Mouse (Mus musculus): ENCODE measurements at regions not wholly inside any gene's neighbourhood (a gene's known extent, or its start where the extent isn't known, plus 50 kb on each side); places are given as distances from the start of the nearest gene placed in this dataset.
"Not testable (repeated sequence)": the region's sequence is repeated elsewhere in the genome, so short reads cannot be mapped to it uniquely, and the experiment has no call there.

GRCm38 (mm10) chr6:4149663-4150062 is 62.9 kb upstream of the Bet1 start:
- H3K27ac ChIP-seq, result no peak overlapping the region
- no peaks in the 10 kb centered on the region for H3K27me3 ChIP-seq (ENCODE audit: control insufficient read depth, insufficient read depth, low read length)
- no peak overlapping the region for H3K4me3 ChIP-seq (replicated peaks; ENCODE audit: low read length)
- 86% methylated on average over 4 of the region's 4 CpGs for WGBS
- H3K9me3 ChIP-seq (ENCODE audit: control insufficient read depth, low read length), result no peaks in the 10 kb centered on the region
- DNase-seq (ENCODE audit: low spot score) (no peak), ATAC-seq (ENCODE audit: low FRiP score) (no peak)
- H3K9ac ChIP-seq, result no peak overlapping the region
- H3K4me1 ChIP-seq (replicated peaks; ENCODE audit: control insufficient read depth, insufficient read depth, low read length), result no peaks in the 10 kb centered on the region
- no peak overlapping the region for H3K4me2 ChIP-seq (replicated peaks)
- H3K36me3 ChIP-seq (replicated peaks; ENCODE audit: control insufficient read depth, insufficient read depth), result no peaks in the 10 kb centered on the region

DNA sequence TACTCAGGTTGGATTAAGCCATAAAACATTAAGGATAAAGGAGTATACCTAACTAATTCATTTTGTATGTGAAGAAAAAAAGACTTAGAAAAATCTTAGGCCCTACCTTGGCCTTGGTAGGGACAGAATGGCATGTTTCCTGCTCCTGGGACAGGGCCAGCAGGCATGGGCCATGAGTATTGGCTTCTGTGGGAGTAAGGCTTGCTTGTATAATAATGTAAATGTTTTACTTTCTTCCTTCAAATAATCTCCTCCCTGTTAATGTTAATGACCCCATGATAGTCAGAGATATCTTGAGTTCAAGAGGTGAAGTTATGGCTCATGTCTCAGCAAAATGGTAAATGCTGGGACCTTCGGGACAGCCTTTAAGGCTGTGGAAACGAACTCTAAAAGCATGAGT is 71.5 kb upstream of the Bet1 start:
- WGBS, result 89% methylated on average over 2 of the region's 2 CpGs
- no peak for DNase-seq (ENCODE audit: low spot score)
- H3K9ac ChIP-seq, result no peak overlapping the region
- no peak overlapping the region for H3K27ac ChIP-seq
- H3K4me1 ChIP-seq (replicated peaks; ENCODE audit: control insufficient read depth, insufficient read depth, low read length), result no peaks in the 10 kb centered on the region
- no peak for ATAC-seq (ENCODE audit: low FRiP score)
- no peaks in the 10 kb centered on the region for H3K27me3 ChIP-seq (ENCODE audit: control insufficient read depth, insufficient read depth, low read length)
- H3K4me2 ChIP-seq (replicated peaks), result no peak overlapping the region
- H3K9me3 ChIP-seq (ENCODE audit: control insufficient read depth, low read length), result no peaks in the 10 kb centered on the region
- H3K4me3 ChIP-seq (replicated peaks; ENCODE audit: low read length), result no peak overlapping the region
- no peaks in the 10 kb centered on the region for H3K36me3 ChIP-seq (replicated peaks; ENCODE audit: control insufficient read depth, insufficient read depth)

DNA sequence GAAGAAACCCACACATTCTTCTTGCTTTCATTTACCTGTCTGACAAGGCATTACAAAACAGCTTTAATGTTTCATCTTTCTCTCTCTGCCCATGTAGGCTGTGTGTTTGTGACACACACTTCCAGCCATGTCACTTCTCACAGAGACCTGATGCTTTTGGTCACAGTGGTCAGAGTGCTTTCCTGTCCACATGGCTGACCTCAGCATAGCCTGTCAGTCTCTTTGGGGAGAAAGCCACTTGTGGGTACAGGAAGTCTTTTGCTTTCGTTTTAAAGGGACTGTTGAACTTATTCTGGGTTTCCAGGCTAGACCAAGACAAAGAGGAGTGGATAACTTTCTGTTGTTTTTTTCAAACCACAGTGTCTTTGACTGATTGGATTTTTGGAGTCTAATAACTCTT is 77.0 kb upstream of the Bet1 start:
- Histone ChIP-seq H3K9ac (no peak overlapping the region), H3K4me2 (replicated peaks) (no peak overlapping the region), H3K27ac (no peak overlapping the region), H3K9me3 (ENCODE audit: control insufficient read depth, low read length) (peaks cover 4% of the 10 kb centered on the region; the same call in 1 of the 2 replicates), H3K4me3 (replicated peaks; ENCODE audit: low read length) (no peak overlapping the region), H3K36me3 (replicated peaks; ENCODE audit: control insufficient read depth, insufficient read depth) (no peaks in the 10 kb centered on the region), H3K27me3 (ENCODE audit: control insufficient read depth, insufficient read depth, low read length) (no peaks in the 10 kb centered on the region), H3K4me1 (replicated peaks; ENCODE audit: control insufficient read depth, insufficient read depth, low read length) (no peaks in the 10 kb centered on the region)
- 82% methylated on average over 1 of the region's 1 CpGs for WGBS
- no peak for ATAC-seq (ENCODE audit: low FRiP score)
- DNase-seq (ENCODE audit: low spot score), result no peak

GRCm38 (mm10) chr6:4167112-4167511 is 80.3 kb upstream of the Bet1 start:
- ATAC-seq (ENCODE audit: low FRiP score), result no peak
- Histone ChIP-seq H3K9me3 (ENCODE audit: control insufficient read depth, low read length) (peaks cover 4% of the 10 kb centered on the region; the same call in 1 of the 2 replicates), H3K4me3 (replicated peaks; ENCODE audit: low read length) (no peak overlapping the region), H3K4me2 (replicated peaks) (no peak overlapping the region), H3K27me3 (ENCODE audit: control insufficient read depth, insufficient read depth, low read length) (no peaks in the 10 kb centered on the region), H3K27ac (no peak overlapping the region), H3K36me3 (replicated peaks; ENCODE audit: control insufficient read depth, insufficient read depth) (no peaks in the 10 kb centered on the region), H3K4me1 (replicated peaks; ENCODE audit: control insufficient read depth, insufficient read depth, low read length) (no peaks in the 10 kb centered on the region), H3K9ac (no peak overlapping the region)
- DNase-seq (ENCODE audit: low spot score), result no peak
- 47% methylated on average over 4 of the region's 4 CpGs for WGBS

DNA sequence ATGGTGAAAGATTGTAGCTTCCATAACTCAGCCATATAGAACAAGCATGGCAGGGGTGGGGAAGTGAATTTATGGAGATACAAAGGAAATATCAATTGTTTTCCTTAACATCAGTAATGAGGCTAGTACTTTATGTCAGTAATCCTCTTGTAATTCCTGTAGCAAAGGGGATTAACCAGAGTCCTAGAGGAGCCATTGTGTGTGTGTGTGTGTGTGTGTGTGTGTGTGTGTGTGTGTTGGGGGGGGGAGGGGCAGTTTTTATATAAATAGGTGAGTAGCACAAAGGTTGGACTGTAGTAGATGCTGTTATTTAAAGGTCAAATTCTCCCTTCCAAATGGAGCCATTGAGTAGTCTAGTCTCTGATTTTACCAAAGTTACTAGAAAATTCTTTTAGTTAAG is 81.0 kb upstream of the Bet1 start:
- Histone ChIP-seq H3K27ac (no peak overlapping the region), H3K9ac (no peak overlapping the region), H3K27me3 (ENCODE audit: control insufficient read depth, insufficient read depth, low read length) (no peaks in the 10 kb centered on the region), H3K4me1 (replicated peaks; ENCODE audit: control insufficient read depth, insufficient read depth, low read length) (no peaks in the 10 kb centered on the region), H3K9me3 (ENCODE audit: control insufficient read depth, low read length) (peaks cover 4% of the 10 kb centered on the region; the same call in 1 of the 2 replicates), H3K4me2 (replicated peaks) (no peak overlapping the region), H3K4me3 (replicated peaks; ENCODE audit: low read length) (no peak overlapping the region), H3K36me3 (replicated peaks; ENCODE audit: control insufficient read depth, insufficient read depth) (no peaks in the 10 kb centered on the region)
- ATAC-seq (ENCODE audit: low FRiP score) (no peak), DNase-seq (ENCODE audit: low spot score) (no peak)

GRCm38 (mm10) chr6:4171561-4171960 is 84.8 kb upstream of the Bet1 start:
- no peak for ATAC-seq (ENCODE audit: low FRiP score)
- Histone ChIP-seq H3K4me1 (replicated peaks; ENCODE audit: control insufficient read depth, insufficient read depth, low read length) (no peaks in the 10 kb centered on the region), H3K9ac (no peak overlapping the region), H3K4me3 (replicated peaks; ENCODE audit: low read length) (no peak overlapping the region), H3K9me3 (ENCODE audit: control insufficient read depth, low read length) (peaks cover 4% of the 10 kb centered on the region; the same call in 1 of the 2 replicates), H3K27me3 (ENCODE audit: control insufficient read depth, insufficient read depth, low read length) (no peaks in the 10 kb centered on the region), H3K4me2 (replicated peaks) (no peak overlapping the region), H3K27ac (no peak overlapping the region), H3K36me3 (replicated peaks; ENCODE audit: control insufficient read depth, insufficient read depth) (no peaks in the 10 kb centered on the region)
- 57% methylated on average over 4 of the region's 4 CpGs for WGBS
- no peak for DNase-seq (ENCODE audit: low spot score)

DNA sequence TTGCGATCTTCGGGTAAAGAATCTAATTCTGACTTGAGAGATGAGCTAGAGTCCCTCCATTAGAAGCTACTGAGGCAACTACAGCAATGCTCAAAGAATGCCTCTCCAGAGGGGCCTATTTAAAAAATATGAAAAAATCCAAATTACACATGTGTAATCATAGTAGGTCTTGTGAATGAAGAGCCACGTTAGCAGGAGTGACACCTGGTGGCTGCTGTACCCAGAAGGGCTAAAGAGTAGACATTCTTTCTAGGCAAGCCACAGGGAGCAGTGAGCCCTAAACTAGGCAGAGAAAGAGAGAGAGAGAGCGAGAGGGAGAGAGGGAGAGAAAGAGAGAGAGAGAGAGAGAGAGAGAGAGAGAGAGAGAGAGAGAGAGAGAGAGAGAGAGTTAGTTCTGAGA is 100.9 kb upstream of the Bet1 start:
- Histone ChIP-seq H3K27ac (no peak overlapping the region), H3K9me3 (ENCODE audit: control insufficient read depth, low read length) (no peaks in the 10 kb centered on the region), H3K4me2 (replicated peaks) (no peak overlapping the region), H3K36me3 (replicated peaks; ENCODE audit: control insufficient read depth, insufficient read depth) (no peaks in the 10 kb centered on the region), H3K27me3 (ENCODE audit: control insufficient read depth, insufficient read depth, low read length) (no peaks in the 10 kb centered on the region), H3K4me3 (replicated peaks; ENCODE audit: low read length) (no peak overlapping the region), H3K9ac (no peak overlapping the region), H3K4me1 (replicated peaks; ENCODE audit: control insufficient read depth, insufficient read depth, low read length) (no peaks in the 10 kb centered on the region)
- DNase-seq (ENCODE audit: low spot score), result peak; percentile 22
- WGBS, result 75% methylated on average over 4 of the region's 4 CpGs
- ATAC-seq (ENCODE audit: low FRiP score), result no peak

GRCm38 (mm10) chr6:4190976-4191375 is 104.2 kb upstream of the Bet1 start:
- H3K9me3 ChIP-seq (ENCODE audit: control insufficient read depth, low read length); H3K4me3 ChIP-seq (replicated peaks; ENCODE audit: low read length); H3K9ac ChIP-seq; ATAC-seq (ENCODE audit: low FRiP score); H3K27ac ChIP-seq; H3K4me2 ChIP-seq (replicated peaks); H3K27me3 ChIP-seq (ENCODE audit: control insufficient read depth, insufficient read depth, low read length); DNase-seq (ENCODE audit: low spot score); H3K4me1 ChIP-seq (replicated peaks; ENCODE audit: control insufficient read depth, insufficient read depth, low read length); H3K36me3 ChIP-seq (replicated peaks; ENCODE audit: control insufficient read depth, insufficient read depth): not testable (repeated sequence)
- WGBS, result 69% methylated on average over 5 of the region's 5 CpGs

- no peaks in the 10 kb centered on the region for H3K36me3 ChIP-seq (replicated peaks; ENCODE audit: control insufficient read depth, insufficient read depth)
- H3K9ac ChIP-seq, result no peak overlapping the region
- no peaks in the 10 kb centered on the region for H3K27me3 ChIP-seq (ENCODE audit: control insufficient read depth, insufficient read depth, low read length)
- no peak overlapping the region for H3K4me3 ChIP-seq (replicated peaks; ENCODE audit: low read length)
- no peaks in the 10 kb centered on the region for H3K9me3 ChIP-seq (ENCODE audit: control insufficient read depth, low read length)
- H3K4me1 ChIP-seq (replicated peaks; ENCODE audit: control insufficient read depth, insufficient read depth, low read length), result no peaks in the 10 kb centered on the region
- 49% methylated on average over 5 of the region's 5 CpGs for WGBS
- no peak overlapping the region for H3K27ac ChIP-seq
- H3K4me2 ChIP-seq (replicated peaks), result no peak overlapping the region
- no peak for ATAC-seq (ENCODE audit: low FRiP score)
- no peak for DNase-seq (ENCODE audit: low spot score)
These were observed 106.5 kb upstream of the Bet1 start for GRCm38 (mm10) chr6:4193286-4193685.

- H3K27ac ChIP-seq, result no peak overlapping the region
- 0 out of 2 replicates have a peak, but pooled peaks have one; percentile 14 for ATAC-seq (ENCODE audit: low FRiP score)
- no peaks in the 10 kb centered on the region for H3K36me3 ChIP-seq (replicated peaks; ENCODE audit: control insufficient read depth, insufficient read depth)
- no peak overlapping the region for H3K4me2 ChIP-seq (replicated peaks)
- 0 out of 2 replicates have a peak, but pooled peaks cover 4% of the 10 kb centered on the region for H3K4me1 ChIP-seq (replicated peaks; ENCODE audit: control insufficient read depth, insufficient read depth, low read length)
- no peak overlapping the region for H3K4me3 ChIP-seq (replicated peaks; ENCODE audit: low read length)
- WGBS, result 47% methylated on average over 2 of the region's 2 CpGs
- H3K9ac ChIP-seq, result no peak overlapping the region
- H3K9me3 ChIP-seq (ENCODE audit: control insufficient read depth, low read length), result no peaks in the 10 kb centered on the region
- H3K27me3 ChIP-seq (ENCODE audit: control insufficient read depth, insufficient read depth, low read length), result no peaks in the 10 kb centered on the region
- DNase-seq (ENCODE audit: low spot score), result no peak
These were observed 114.4 kb upstream of the Bet1 start for GRCm38 (mm10) chr6:4201176-4201575.
